ENCODE assay signal across 10 mouse cellular contexts in genomic region chr17:54014204-54014603, GRCm38 (mm10). TPM values are rescaled to one million over a fixed set of nuclear protein-coding genes. Genes with fewer than 3 reads are reported as not detected.
DNase-seq lines count a peak whose midpoint lies in the region; ATAC-seq and TF ChIP-seq lines count a peak whose summit lies in the region.
"Had no signal": no experiment of that assay in that cellular context is flagged by ENCODE, and none has a peak within 500 bp of the region (broad histone marks: within the 10 kb centered on the region; RNA-seq: fewer than 3 reads in every experiment).

No protein-coding gene starts in this region.

- ATAC-seq in Patski: peak; percentile 90
- ATAC-seq in erythroid progenitor cell, adult 5-6 weeks (replicated peaks; ENCODE audit: low FRiP score, poor library complexity, severe bottlenecking): no peak

- in situ Hi-C loops in Patski (cut with MboI; ENCODE audit: low pct_unique_long_range_greater_than_20kb): loop anchor here (5.0 to 10.0 kb wide), 2 partner anchors 51 to 328 kb away; no protein-coding TSS in a partner anchor

- intact Hi-C loops in left cerebral cortex, adult 2 months (cut with DNase I): loop anchor here (1.0 to 5.0 kb wide), 2 partner anchors 48 to 329 kb away; no protein-coding TSS in a partner anchor

- POLR2A ChIA-PET in Patski (lab: Charles Lee): no interaction called here

- peak; percentile 82 for TF ChIP-seq CTCF in left cerebral cortex, adult 2 months (IDR thresholded peaks at IDR 0.05)
- peak; percentile 69 for TF ChIP-seq CTCF in Patski (IDR thresholded peaks at IDR 0.05)

- H3K4me3 ChIP-seq in left cerebral cortex, adult 2 months: no peak overlapping the region
- H3K4me3 ChIP-seq: limb, embryonic 13.5 days had no signal

- CTCF ChIA-PET in Patski (lab: Charles Lee): interaction anchor here (1.2 to 2.4 kb wide), 6 partner anchors 9 to 329 kb away, joined by 3 to 11 read pairs (median 3); no protein-coding TSS in a partner anchor

- no peak overlapping the region for H3K27ac ChIP-seq in left cerebral cortex, adult 2 months
- H3K27ac ChIP-seq: limb, embryonic 13.5 days had no signal

- DNase-seq in left cerebral cortex, adult 2 months (ENCODE audit: extremely low spot score in 1 of 2, low spot score in 2 of 2): no peak
- no peak for DNase-seq in left cerebral cortex, adult 8-10 months (ENCODE audit: low spot score in 2 of 2)
- DNase-seq in Patski (ENCODE audit: low read depth, low spot score): peak; percentile 4
- DNase-seq in embryo, embryonic 10.5 days (ENCODE audit: low spot score): peak; percentile 69
- DNase-seq in layer of hippocampus, postnatal 14 days (ENCODE audit: low spot score in 2 of 2): peak; percentile 13 to 50
- peak; percentile 6 for DNase-seq in right cerebral cortex, postnatal 25 days
- no peak for DNase-seq in spleen, postnatal 4 days (ENCODE audit: low spot score in 2 of 2)

- H3K27me3 ChIP-seq in Patski: no peaks in the 10 kb centered on the region
- H3K27me3 ChIP-seq: limb, embryonic 13.5 days had no signal

RNA-seq across cellular contexts. Expression of gene Sult1c1, which starts 23.7 kb away (rescaled TPM):
- total RNA-seq in left cerebral cortex, adult 2 months (2021): not detected
- not detected for total RNA-seq in left cerebral cortex, adult 8-10 months (2022)
- polyA plus RNA-seq in Patski (2021): not detected
- not detected for total RNA-seq in layer of hippocampus, postnatal 14 days (2021)
- not detected in 2 replicates for total RNA-seq in erythroid progenitor cell, adult 5-6 weeks (2015; ENCODE audit: low replicate concordance)
- total RNA-seq in erythroid progenitor cell, adult 5-6 weeks (2017; ENCODE audit: low replicate concordance): not detected in 2 replicates
- polyA plus RNA-seq: limb, embryonic 13.5 days; stomach, embryonic 16.5 days had no signal

Comparison
In these comparisons a context has a peak if more than half of its experiments do, and no peak if none do; other contexts are left out.
1. DNase-seq: peak in Patski (single experiment), embryo, embryonic 10.5 days (single experiment), layer of hippocampus, postnatal 14 days (2 of 2) and right cerebral cortex, postnatal 25 days (single experiment); none in left cerebral cortex, adult 2 months (0 of 2), left cerebral cortex, adult 8-10 months (0 of 2) and spleen, postnatal 4 days (0 of 2).